Mouse (Mus musculus): ENCODE data around the gene Ano1. TPM values are rescaled to one million over a fixed set of nuclear protein-coding genes. Genes with fewer than 3 reads are reported as not detected.

The Ano1 gene
- total RNA-seq, 2 experiments from 2014 or later: 2.9 to 3.3 TPM

DNA sequence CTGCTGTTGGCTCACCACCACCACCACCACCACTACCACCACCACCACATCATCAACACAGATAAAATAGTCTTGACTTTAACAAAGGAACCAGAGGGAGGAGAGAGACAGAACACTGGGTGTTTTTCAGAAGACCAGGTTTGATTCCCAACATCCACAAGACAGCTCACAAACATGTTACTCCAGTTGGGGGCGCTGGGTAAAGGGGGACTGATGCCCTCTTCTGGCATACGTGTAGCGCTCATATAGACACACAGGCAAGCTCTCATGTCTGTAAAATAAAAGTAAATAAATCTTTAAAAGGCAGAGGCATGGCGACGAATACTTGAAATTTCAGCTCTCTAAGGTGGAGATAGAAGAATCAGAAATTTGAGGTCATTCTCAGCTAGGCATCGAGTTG lies 193.2 kb downstream of the Ano1 start:
- intact Hi-C loops (cut with DNase I): no loop called here

DNA sequence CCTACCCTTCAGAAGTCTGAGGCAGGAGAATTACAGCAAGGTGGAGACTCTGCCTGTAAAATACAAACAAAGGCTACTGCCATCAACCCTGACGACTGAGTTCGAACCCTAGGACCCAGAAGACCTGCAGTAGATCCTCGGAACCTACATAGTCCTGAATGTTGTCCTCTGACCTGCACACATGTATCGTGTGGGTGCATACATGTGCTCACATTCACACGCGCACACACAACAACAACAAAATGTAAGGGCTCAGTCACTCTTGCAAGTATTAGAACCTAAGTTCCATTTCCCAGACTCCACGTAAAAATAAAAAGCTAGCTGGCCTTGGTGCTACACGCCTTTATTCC lies 197.7 kb downstream of the Ano1 start:
- no peak for DNase-seq (ENCODE audit: low spot score in 2 of 2)
- intact Hi-C loops (cut with DNase I): no loop called here

More for the DNA sequence above, 193.2 kb downstream of the Ano1 start:
- DNase-seq (ENCODE audit: low spot score in 2 of 2): no peak

DNA sequence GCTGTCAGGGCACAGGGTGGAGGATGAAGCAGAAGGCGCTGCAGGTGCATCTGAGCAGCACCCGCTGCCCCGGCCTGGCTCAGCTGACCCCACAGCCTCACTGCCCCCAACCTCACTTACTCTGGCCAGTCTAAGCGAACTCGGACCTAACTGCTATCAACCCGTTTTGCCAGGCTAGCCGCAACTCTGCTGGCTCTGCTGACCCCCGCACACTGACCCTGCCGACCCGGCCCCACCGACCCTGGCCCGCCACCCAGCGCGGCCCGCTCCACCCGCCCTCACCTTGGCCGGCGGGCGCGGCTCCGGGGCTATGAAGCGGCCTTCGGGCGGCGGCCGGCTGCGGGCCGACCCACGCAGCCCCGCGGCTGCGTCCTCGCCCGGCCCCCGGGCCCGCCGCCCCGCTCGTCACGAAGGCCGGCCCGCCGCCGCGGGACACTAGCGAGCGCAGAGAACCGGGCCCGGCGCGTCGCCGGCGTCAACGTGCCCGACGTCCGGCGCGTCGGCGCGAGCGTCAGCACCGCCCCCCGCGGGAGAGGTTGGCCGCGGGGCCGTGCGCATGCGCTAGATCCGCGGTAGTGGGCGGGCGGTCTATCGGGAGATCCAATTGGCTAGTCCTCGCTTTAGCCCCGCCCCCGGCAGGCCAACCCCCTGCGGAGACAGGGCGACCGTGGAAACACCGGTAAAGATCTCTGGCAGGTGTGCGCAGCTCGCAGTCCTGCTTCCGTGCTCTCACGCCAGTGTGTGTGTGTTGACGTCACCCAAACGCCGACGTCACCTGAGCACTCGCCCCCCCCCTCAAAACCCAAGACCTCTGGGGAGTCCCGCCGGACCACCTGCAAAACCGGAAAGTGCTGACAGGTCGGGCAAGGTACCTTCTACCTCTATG lies 198.3 kb downstream of the Ano1 start, which contains the start of gene Ppfia1:
Gene Ppfia1 (minus strand): TSS at position 493 of the 886 bp plus-strand sequence.
- intact Hi-C loops (cut with DNase I): loop anchor here (2.0 kb wide), 1 partner anchor 27 kb away; no protein-coding TSS in a partner anchor

DNA sequence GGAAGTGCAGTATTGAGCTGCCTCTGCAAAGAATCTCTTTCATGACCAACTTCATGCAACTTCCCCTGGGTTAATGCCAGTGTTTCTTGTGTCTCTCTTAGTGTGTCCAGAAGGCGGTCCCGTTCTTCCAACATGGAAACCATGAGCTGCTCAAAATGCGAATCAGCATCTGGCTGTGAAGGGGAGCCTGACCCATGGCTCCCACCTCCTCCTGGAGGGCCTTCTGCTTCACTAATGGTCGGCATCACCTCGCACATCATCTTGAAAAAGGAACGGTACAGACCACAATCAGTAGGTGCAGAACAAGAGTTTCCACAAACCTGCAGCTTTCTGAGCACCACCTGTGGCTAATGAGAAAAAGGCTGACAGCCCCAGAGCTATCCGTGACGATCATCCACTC lies 199.5 kb downstream of the Ano1 start:
- no peak for DNase-seq (ENCODE audit: low spot score in 2 of 2)

More for the DNA sequence above, 198.3 kb downstream of the Ano1 start, which contains the start of gene Ppfia1:
- DNase-seq (ENCODE audit: low spot score in 2 of 2): peak; percentile 97 to 98

DNA sequence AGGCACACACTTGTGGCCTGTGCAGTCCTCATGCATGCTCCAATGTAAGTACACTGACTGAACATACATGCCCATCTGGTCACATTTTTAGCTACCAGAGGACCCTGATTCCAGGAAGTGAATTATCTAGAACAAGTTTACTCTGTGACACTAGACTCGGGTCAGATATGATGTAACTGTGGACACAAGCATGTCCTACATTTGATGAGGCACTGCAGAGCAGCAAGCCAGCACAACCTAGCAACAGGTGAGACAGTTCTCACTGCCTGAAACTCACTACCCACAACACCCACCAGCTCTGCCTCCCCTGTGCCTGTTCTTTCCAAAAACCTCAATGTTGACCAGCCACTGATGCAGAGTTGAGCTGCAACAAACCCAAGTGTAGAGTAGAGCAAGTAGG lies 201.0 kb downstream of the Ano1 start:
- no peak for DNase-seq (ENCODE audit: low spot score in 2 of 2)
- intact Hi-C loops (cut with DNase I): no loop called here

More for the DNA sequence above, 199.5 kb downstream of the Ano1 start:
- intact Hi-C loops (cut with DNase I): loop anchor here (2.0 kb wide), 1 partner anchor 29 kb away; no protein-coding TSS in a partner anchor

DNA sequence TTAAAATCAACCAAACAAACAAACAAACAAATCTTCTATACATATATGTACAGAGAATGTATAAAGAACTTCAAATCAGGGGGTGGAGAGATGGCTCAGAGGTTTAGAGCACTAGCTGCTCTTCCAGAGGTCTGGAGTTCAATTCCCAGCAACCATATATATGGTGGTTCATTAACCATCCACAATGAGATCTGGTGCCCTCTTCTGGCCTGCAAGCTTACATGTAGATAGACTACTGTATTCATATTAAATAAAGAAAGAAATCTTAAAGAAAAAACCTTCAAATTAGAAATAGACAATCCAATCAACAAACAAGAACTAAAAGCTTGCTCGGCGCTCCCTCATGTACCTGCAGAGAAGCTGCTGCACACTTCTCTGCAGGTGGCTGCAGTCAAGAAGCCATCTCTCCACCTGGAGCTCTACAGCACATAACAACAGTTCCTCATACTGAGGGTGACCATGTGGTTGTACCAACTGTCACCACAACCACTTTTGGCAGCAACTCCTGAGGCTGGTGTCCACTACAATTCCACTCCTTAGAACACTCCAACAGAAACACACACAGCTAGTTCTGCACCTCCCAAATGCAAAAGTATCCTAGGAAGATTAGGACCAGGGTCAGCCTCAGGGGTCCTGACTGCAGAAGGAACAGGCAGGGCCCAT lies 201.7 kb downstream of the Ano1 start:
- DNase-seq (ENCODE audit: low spot score in 2 of 2): no peak
- intact Hi-C loops (cut with DNase I): no loop called here

DNA sequence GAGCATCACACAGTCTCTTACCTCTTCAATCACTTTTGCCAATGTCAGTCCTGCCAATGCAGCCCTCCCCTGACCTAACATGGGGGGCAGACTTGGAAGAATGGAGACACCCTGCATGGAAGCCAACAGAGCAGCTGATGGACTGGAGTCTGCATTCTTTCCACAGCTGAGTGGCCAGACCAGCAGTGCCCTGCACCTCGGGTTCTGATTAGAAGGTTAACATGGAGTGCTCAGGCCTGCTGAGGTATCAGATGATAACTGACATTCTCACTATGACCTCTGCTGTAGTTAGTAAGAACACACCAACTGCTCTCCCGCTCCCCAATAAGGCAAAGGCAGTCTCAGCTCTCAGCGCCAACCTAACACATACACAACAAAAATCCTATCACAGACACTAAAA lies 206.5 kb downstream of the Ano1 start:
- intact Hi-C loops (cut with DNase I): no loop called here
- no peak for DNase-seq (ENCODE audit: low spot score in 2 of 2)

DNA sequence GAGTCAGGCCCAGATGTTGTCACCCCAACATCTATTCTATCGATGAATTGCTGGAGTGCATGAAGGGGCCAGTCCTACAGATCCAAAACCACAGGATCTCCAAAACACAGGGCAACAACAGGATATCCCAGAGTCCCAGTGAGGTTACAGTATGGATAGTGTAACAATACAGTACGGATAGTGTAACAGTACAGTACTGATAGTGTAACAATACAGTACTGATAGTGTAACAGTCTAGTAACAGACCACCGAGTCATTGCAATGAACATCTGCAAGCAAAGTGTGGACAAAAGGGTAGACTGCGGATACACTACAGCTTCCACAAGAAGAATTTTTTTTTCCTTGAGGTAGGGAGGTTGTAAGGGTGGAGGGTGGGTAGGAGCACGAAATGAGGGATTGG lies 210.4 kb downstream of the Ano1 start:
- DNase-seq (ENCODE audit: low spot score in 2 of 2): no peak
- intact Hi-C loops (cut with DNase I): no loop called here

DNA sequence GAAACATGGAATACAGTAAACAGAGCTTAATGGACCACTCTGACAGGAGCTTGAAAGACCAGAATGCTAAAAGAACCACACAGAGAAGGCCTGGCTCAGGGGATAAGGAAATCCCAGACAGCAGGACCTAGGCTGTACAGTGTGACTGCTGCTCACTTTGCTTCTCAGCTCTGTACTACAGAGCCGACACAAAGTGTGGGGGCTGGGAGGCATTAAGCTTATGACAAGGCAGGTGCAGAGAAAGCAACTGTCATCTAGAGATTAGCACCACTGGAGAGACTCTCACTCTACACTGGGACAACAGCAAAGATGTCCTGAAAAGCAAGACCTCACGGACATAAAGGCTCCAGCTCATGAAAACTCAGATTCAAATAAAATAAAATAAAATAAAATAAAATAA lies 212.6 kb downstream of the Ano1 start:
- DNase-seq (ENCODE audit: low spot score in 2 of 2): no peak
- intact Hi-C loops (cut with DNase I): no loop called here

Other genes starting within 250 kb of the Ano1 start
- 10 to 100 TPM; 26.0 to 38.4 TPM for gene Ppfia1, start 198.2 kb downstream of the Ano1 start, total RNA-seq (2021)
- gene Fadd, start 169.5 kb downstream of the Ano1 start, total RNA-seq (2021): 1 to 10 TPM; 2.3 to 2.6 TPM
- gene Fgf3, start 86.1 kb upstream of the Ano1 start, total RNA-seq (2021): under 1 TPM; 0.49 to 0.77 TPM
- gene Fgf4, start 95.4 kb upstream of the Ano1 start, total RNA-seq (2021): not detected
- gene Fgf15, start 144.6 kb upstream of the Ano1 start, total RNA-seq (2021): not detected
- 10 to 100 TPM; 23.7 to 32.4 TPM for gene LTO1, start 163.1 kb upstream of the Ano1 start, total RNA-seq (2021)
- 10 to 100 TPM; 41.8 to 55.4 TPM for gene Ccnd1, start 188.0 kb upstream of the Ano1 start, total RNA-seq (2021)

Data from left cerebral cortex, postnatal 36 days (tissue).